Mouse (Mus musculus) ES-Bruce4 (cell line): ENCODE measurements around the gene Gm5737.

ENCODE experiments used
- CTCF ChIP-seq: IDR thresholded peaks from one replicate; pipeline ENCODE4 v1.8.1; 2011; ENCODE audit warnings: low read depth, low read length
- POLR2A ChIP-seq: IDR thresholded peaks from one replicate; pipeline ENCODE4 v1.8.1; 2011; ENCODE audit warnings: low read length; ENCODE audit not compliant: insufficient read depth

DNA sequence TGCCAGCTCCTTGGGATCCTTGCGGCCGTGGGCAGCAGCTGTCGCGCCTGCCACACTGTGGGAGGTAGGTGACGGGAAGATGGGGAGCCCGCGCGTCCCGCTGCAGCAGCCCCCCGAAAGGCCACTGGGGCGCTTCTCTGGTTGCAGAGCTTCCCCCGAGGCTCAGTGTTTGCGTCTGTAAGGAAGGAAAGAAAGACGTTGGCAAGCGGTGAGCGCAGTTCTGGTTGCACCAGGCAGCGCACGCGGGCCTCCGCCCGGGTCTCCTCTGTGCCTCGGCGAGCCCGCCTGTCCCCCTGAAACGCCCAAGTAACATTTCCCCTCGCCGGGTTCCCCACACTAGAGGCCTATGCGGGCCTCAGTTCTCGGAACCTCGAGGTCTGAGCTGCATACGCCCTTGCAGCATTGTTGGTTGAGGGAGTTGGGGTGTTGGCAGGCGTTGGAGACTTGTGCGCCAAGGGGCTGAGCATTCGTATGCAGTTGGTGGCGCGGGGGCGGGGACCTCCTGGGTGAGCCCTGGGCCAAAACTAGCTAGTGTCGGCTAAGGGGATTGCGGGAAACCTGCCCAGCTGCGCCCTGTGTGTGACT lies 31.0 kb downstream of the Gm5737 start:
- TF ChIP-seq CTCF: no peak
- TF ChIP-seq POLR2A: no peak
